Mouse (Mus musculus) ES-Bruce4 (cell line): ENCODE measurements around the gene Slc9a8.

ENCODE experiments used
- CTCF ChIP-seq: IDR thresholded peaks from one replicate; pipeline ENCODE4 v1.8.1; 2011; ENCODE audit warnings: low read depth, low read length
- EP300 ChIP-seq: IDR thresholded peaks from 2 replicates; pipeline ENCODE4 v1.6.1; 2011; ENCODE audit warnings: low read depth, low read length; ENCODE audit not compliant: insufficient read depth
- POLR2A ChIP-seq: IDR thresholded peaks from one replicate; pipeline ENCODE4 v1.8.1; 2011; ENCODE audit warnings: low read length; ENCODE audit not compliant: insufficient read depth

DNA sequence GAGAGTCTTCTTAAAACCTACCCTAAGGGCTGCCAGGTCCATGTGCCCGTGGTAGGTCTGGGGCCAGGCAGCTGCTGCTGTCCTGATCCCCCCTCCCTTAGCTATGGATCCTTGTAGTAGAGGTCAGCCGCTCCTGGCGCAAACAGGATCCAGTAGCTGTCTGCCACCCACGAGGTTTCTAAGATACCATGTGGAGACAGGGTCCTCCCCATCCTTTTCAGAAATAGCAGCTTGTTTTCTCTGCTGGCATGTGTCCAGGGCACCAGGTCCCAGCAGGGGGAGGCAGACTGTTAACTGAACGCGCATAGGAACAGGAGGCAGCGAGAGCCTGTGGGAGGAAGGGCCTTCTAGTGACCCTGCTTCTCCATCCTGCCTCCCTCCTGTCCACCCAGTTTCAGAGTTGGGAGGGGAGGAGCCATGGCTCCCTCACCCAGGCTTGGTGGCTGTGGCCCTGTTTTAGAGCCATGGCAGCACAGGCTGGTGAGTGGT is 54.7 kb downstream of the Slc9a8 start:
- TF ChIP-seq POLR2A (no peak), CTCF (no peak), EP300 (no peak)
